Mouse (Mus musculus) embryonic facial prominence, embryonic 11.5 days (tissue): ENCODE measurements around the gene Wrap53. TPM values are rescaled to one million over a fixed set of nuclear protein-coding genes. Genes with fewer than 3 reads are reported as not detected.
A peak's percentile ranks its signal among the peaks of the same experiment; 100 is the strongest.
"Not testable (repeated sequence)": the region's sequence is repeated elsewhere in the genome, so short reads cannot be mapped to it uniquely, and the experiment has no call there.

ENCODE experiments used
- ATAC-seq: fragments of 200-750 bp; cut with Nextera tagmentation; replicated peaks from 2 replicates; pipeline ENCODE4 v1.8.0; 2017; ENCODE audit warnings: low read depth; ENCODE audit not compliant: insufficient number of reproducible peaks, low FRiP score, low TSS enrichment
- DNase-seq: peaks from one replicate; pipeline ENCODE4 v3.0.0-alpha.2; 2015; ENCODE audit warnings: low spot score
- H3K27ac ChIP-seq: fragments of 300-500 bp; sonication (generic); replicated peaks from 2 replicates; pipeline ENCODE4 v1.5.1; 2014; ENCODE audit warnings: mild to moderate bottlenecking, low read depth, low read length, control low read depth
- H3K27me3 ChIP-seq: fragments of 300-500 bp; sonication (generic); 2 replicates; pipeline ENCODE4 v1.6.1; 2014; ENCODE audit warnings: mild to moderate bottlenecking, low read length, moderate library complexity, mixed read lengths; ENCODE audit not compliant: control insufficient read depth, insufficient read depth
- H3K36me3 ChIP-seq: fragments of 300-500 bp; sonication (generic); replicated peaks from 2 replicates; pipeline ENCODE4 v1.6.1; 2014; ENCODE audit warnings: low read depth, mild to moderate bottlenecking, low read length, moderate library complexity, mixed read lengths; ENCODE audit not compliant: control insufficient read depth, insufficient read depth
- H3K4me1 ChIP-seq: fragments of 300-500 bp; sonication (generic); 2 replicates; pipeline ENCODE4 v1.6.1; 2014; ENCODE audit warnings: low read length, mixed read lengths; ENCODE audit not compliant: control insufficient read depth, insufficient read depth
- H3K4me2 ChIP-seq: fragments of 300-500 bp; sonication (generic); 2 replicates; pipeline ENCODE4 v1.6.1; 2014; ENCODE audit warnings: low read depth, mild to moderate bottlenecking, control low read depth, low read length, moderate library complexity
- H3K4me3 ChIP-seq: fragments of 300-500 bp; sonication (generic); 2 replicates; pipeline ENCODE4 v1.5.1; 2014; ENCODE audit warnings: low read depth, low read length, control low read depth
- H3K9ac ChIP-seq: fragments of 300-500 bp; sonication (generic); replicated peaks from 2 replicates; pipeline ENCODE4 v1.6.1; 2014; ENCODE audit warnings: mild to moderate bottlenecking, control low read depth, low read length
- H3K9me3 ChIP-seq: fragments of 300-500 bp; sonication (generic); replicated peaks from 2 replicates; pipeline ENCODE4 v1.6.1; 2016; ENCODE audit warnings: mild to moderate bottlenecking, low read length, inconsistent platforms, mixed read lengths; ENCODE audit not compliant: control insufficient read depth
- WGBS: fragments of 180-500 bp; shearing (Covaris S2); extraction: QIAGEN DNeasy Blood & Tissue Kit; methylation state at CpG from one replicate; pipeline ENCODE4 v1.1.7; 2014; 5-methylcytosine and 5-hydroxymethylcytosine counted together
- polyA plus RNA-seq: library from polyadenylated mRNA; unstranded; fragments of >200 nt; fragmentation: Nextera tagmentation; extraction: Ambion mirVana; gene quantifications from 2 replicates; pipeline ENCODE4 v1.2.1, GENCODE M21; 2014

The Wrap53 gene
- polyA plus RNA-seq, 1 experiment from 2014 or later: 40.2 TPM

DNA sequence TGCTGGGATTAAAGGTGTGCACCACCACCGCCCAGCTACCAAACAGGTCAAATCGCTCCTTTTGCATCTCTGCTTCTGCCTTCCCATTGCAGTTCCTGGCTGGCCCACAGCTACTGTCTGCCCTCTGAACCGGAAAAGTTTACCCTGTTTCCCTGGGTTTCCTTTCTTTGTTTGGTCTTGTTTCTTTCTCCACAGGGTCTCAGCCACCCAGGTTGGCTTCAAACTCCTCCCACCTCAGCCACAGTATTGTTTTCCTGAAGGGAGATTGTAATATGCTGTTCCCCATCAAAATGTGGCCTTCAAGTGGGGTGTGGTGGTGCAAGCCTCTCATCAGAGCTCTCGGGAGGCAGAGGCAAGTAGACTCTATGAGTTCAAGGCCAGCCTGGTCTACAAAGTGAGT lies 28.7 kb downstream of the Wrap53 start:
- Histone ChIP-seq H3K4me1 (no peaks in the 10 kb centered on the region; the same call in 1 of the 2 replicates), H3K4me2 (no peak overlapping the region), H3K9ac (no peak overlapping the region), H3K36me3 (no peaks in the 10 kb centered on the region; the same call in 1 of the 2 replicates), H3K27ac (no peak overlapping the region), H3K4me3 (no peak overlapping the region), H3K9me3 (no peaks in the 10 kb centered on the region), H3K27me3 (no peaks in the 10 kb centered on the region)
- WGBS: 61% methylated on average over 4 of the region's 4 CpGs
- ATAC-seq (no peak), DNase-seq (no peak)

DNA sequence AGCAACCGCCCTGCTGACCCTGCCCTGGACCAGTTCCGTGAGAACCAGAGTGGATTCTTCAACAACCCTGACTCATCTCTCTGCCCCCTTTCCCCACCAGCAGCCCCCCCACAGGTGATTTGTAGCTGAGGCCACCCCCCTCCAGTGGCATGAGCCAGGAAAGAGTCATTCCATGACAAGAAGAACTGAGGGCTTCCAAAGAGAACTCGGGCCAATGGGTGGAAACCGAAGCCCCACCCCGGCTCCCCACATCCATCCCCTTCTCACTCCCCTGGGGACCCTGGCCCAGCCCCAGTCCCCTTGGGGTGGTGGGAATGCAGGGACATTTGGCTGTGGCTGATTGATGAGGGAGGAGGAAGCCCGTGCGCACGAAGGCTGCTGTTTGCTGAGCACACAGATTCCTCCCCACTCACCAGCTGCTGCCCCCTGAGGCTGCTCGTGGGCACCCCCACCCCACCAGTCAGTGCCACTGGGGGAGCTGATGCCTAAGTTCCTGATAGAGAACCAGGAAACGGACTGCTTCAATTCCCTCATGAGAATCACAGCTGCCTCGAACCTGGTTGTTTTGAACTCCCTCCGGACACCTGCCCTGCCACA lies 30.9 kb downstream of the Wrap53 start, which contains the start of gene Dnah2:
Dnah2 (minus strand) TSS at position 51 of the 597 bp plus-strand sequence.
- no peak for ATAC-seq
- Histone ChIP-seq H3K4me1 (no peaks in the 10 kb centered on the region; the same call in 1 of the 2 replicates), H3K4me3 (no peak within 1 kb of the TSS), H3K27me3 (no peaks in the 10 kb centered on the region), H3K27ac (no peak within 1 kb of the TSS), H3K4me2 (no peak within 1 kb of the TSS), H3K9me3 (no peaks in the 10 kb centered on the region), H3K36me3 (no peaks in the 10 kb centered on the region), H3K9ac (no peak within 1 kb of the TSS)
- no peak for DNase-seq
- WGBS: 51% methylated on average over 12 of the region's 12 CpGs

DNA sequence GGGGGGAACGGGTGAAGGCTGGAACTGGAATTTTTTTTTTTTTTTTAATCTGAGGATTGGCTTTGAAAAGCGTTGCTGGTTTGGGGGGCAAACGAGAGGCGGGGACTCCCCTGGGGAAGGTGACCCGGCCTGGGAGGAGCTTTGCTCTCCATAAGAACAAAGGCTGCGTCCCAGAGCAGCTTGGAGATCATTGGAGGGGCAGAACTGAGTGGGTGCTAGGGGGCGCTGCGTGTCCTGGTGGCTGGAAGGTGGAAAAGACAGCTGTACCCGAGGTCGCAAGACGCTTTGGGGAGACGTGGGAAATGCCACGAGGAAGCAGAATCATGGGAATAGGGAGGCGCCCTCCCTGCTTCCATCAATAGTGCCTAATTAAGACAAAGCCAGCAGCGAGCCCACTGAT lies 33.0 kb downstream of the Wrap53 start:
- Histone ChIP-seq H3K4me2 (peak overlapping the region; percentile 88), H3K4me3 (peak overlapping the region; percentile 41), H3K4me1 (no peaks in the 10 kb centered on the region; the same call in 1 of the 2 replicates), H3K9me3 (no peaks in the 10 kb centered on the region), H3K36me3 (no peaks in the 10 kb centered on the region), H3K9ac (peak overlapping the region; percentile 77), H3K27ac (peak overlapping the region; percentile 72), H3K27me3 (no peaks in the 10 kb centered on the region)
- DNase-seq (no peak), ATAC-seq (peak; percentile 16; the same call in 1 of the 2 replicates)
- 5% methylated on average over 15 of the region's 15 CpGs for WGBS

DNA sequence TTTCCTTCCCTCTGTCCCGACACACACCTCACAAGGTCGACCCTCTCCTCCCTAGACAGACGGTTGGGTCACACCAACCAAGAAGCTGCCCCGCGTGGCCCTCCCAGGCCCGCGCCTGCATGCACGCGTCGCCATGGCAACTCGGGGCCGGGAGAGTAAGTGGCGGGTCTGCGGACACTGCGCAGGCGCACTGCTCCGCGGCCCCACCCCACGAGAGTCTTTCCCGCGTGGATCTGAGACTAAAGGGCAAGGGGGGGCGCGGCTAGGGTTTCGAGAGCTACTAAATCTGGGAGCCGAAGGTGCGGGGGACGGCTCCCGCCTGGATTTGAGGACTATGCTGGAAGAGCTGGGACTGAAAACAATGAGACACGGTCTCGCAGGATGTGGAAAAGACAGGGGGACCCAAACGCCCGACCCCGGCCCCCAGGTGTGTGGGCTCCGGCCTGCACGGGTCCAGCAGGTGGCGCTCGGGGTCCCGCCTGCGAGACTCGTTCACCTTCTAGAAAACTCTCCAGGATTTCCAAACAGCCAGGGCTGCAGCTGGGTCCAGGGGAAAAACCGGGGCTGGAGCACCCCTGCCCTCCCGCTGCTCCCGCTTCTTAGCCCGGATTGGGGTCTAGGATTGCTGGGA lies 33.5 kb downstream of the Wrap53 start:
- 0% methylated on average over 44 of the region's 44 CpGs for WGBS
- no peaks in the 10 kb centered on the region for H3K9me3 ChIP-seq
- DNase-seq: peak; percentile 91
- ATAC-seq: peak; percentile 54
- peak overlapping the region; percentile 88 for H3K4me2 ChIP-seq
- peak overlapping the region; percentile 41 for H3K4me3 ChIP-seq
- no peaks in the 10 kb centered on the region; the same call in 1 of the 2 replicates for H3K4me1 ChIP-seq
- H3K9ac ChIP-seq: peak overlapping the region; percentile 77
- H3K36me3 ChIP-seq: no peaks in the 10 kb centered on the region
- H3K27me3 ChIP-seq: no peaks in the 10 kb centered on the region
- H3K27ac ChIP-seq: peak overlapping the region; percentile 72

DNA sequence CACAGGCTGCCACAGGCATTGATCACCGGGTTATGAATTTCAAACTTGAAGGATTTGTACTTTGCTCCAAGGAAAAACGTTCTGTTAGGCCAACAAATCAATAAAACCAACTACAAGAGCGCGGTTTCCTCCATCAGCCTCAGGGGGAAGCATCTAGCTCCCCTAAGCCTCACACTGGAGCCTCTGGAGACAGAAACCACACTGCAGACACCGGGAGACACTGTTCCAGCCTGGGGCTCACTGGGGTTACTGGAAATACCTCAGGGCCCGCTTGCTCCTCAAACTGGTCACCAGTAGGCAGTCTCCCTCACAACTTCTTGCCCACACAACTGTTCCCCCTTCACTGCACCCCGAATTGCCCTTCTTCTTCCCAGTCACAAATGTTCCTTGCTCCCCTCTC lies 34.1 kb downstream of the Wrap53 start:
- no peaks in the 10 kb centered on the region; the same call in 1 of the 2 replicates for H3K4me1 ChIP-seq
- no peak for DNase-seq
- H3K4me2 ChIP-seq: peak overlapping the region; percentile 88
- H3K4me3 ChIP-seq: peak overlapping the region; percentile 41
- ATAC-seq: no peak
- H3K27ac ChIP-seq: peak overlapping the region; percentile 72
- WGBS: 10% methylated on average over 7 of the region's 7 CpGs
- H3K9ac ChIP-seq: peak overlapping the region; percentile 77
- H3K27me3 ChIP-seq: no peaks in the 10 kb centered on the region
- no peaks in the 10 kb centered on the region for H3K9me3 ChIP-seq
- H3K36me3 ChIP-seq: no peaks in the 10 kb centered on the region

DNA sequence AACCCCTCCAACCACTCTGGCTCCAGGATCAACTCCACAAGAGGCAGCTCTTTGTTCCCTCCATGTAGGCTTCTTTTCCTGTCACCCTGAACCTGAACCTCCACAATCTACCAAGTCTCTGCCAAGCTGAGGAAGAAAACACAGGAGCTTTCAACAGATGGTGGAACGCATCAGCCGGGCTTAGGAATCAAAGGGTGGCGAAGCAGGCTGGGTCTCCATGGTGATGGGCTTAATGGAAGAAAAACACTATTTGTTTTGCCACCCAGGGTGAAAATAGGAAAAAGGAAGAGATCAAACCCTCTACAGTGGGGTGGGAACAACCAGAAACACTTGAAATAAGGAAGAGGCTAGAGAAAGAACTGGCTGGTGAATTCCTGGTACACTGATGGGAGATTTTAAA lies 36.5 kb downstream of the Wrap53 start:
- Histone ChIP-seq H3K4me1 (no peaks in the 10 kb centered on the region; the same call in 1 of the 2 replicates), H3K4me2 (no peak overlapping the region), H3K4me3 (no peak overlapping the region), H3K36me3 (no peaks in the 10 kb centered on the region), H3K27me3 (no peaks in the 10 kb centered on the region), H3K9ac (no peak overlapping the region), H3K9me3 (no peaks in the 10 kb centered on the region), H3K27ac (no peak overlapping the region)
- no peak for ATAC-seq
- no peak for DNase-seq
- 36% methylated on average over 3 of the region's 3 CpGs for WGBS

DNA sequence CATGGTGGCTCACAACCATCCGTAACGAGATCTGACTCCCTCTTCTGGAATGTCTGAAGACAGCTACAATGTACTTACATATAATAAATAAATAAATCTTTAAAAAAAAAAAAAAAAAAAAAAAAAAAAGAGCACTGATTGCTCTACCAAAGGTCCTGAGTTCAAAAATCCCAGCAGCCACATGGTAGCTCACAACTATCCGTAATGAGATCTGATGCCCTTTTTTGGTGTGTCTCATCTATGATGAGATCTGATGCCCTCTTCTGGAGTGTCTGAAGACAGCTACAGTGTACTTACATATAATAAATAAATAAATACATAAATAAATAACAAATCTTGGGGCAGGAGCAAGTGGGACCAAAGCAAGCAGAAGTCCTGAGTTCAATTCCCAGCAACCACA lies 38.3 kb downstream of the Wrap53 start:
- not testable (repeated sequence) for H3K36me3 ChIP-seq, H3K4me2 ChIP-seq, DNase-seq, H3K4me3 ChIP-seq, H3K9ac ChIP-seq, H3K27ac ChIP-seq, H3K9me3 ChIP-seq, ATAC-seq, H3K4me1 ChIP-seq, H3K27me3 ChIP-seq
- WGBS: 76% methylated on average over 1 of the region's 3 CpGs

DNA sequence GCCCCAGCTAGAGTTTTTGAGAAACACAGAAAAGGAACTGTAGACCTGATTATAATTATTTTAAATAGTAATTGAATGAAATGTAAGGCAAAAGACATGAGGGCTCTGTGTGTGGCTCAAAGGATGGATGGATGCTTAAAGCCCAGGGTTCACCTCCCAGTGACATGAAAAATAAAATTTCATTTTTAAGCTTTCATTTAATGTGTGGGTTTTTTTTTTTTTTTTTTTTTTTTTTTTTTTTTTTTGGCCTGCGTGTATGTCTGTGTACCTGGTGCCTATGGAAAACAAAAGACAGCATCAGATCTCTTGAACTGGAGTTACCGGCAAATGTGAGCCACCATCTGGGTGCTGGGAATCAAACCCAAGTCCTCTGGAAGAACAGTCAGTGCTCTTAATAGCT lies 39.4 kb downstream of the Wrap53 start:
- Histone ChIP-seq H3K36me3 (no peaks in the 10 kb centered on the region), H3K4me1 (no peaks in the 10 kb centered on the region), H3K27ac (no peak overlapping the region), H3K9ac (no peak overlapping the region), H3K4me3 (no peak overlapping the region), H3K4me2 (no peak overlapping the region), H3K27me3 (no peaks in the 10 kb centered on the region), H3K9me3 (no peaks in the 10 kb centered on the region)
- DNase-seq: no peak
- ATAC-seq: no peak
- WGBS: 92% methylated on average over 2 of the region's 2 CpGs
